Mouse (Mus musculus): Measurements from ENCODE around the gene Cdh15. TPM values are rescaled to one million over a fixed set of nuclear protein-coding genes. Genes with fewer than 3 reads are reported as not detected.

Cdh15 gene
- polyA plus RNA-seq, 1 experiment from 2014 or later: 8.3 TPM

DNA sequence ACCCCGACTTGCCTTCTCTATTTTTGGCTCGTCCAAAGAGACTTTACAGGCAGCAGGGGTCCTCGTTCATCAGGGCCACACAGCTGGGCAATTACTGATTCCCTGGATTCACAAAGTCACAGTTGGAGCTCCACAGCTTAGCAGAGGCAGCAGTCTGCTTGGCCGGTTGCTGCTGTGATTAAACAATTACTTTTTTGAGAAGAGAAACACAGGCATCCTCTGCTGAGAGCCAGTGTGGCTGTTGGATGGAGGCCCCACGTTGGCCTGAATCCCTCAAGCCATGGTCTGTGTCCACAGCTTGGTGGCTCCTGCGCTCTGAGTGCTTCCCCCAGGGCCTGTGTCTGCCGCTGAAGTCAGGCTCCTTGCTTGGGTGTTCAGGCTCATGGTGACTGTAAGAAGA lies 33.2 kb upstream of the Cdh15 start:
- Histone ChIP-seq H3K9ac (ENCODE audit: low read length) (no peak overlapping the region), H3K4me2 (ENCODE audit: low read depth) (no peak overlapping the region), H3K9me3 (ENCODE audit: control insufficient read depth, low read length) (no peaks in the 10 kb centered on the region), H3K27ac (ENCODE audit: low read depth, low read length) (no peak overlapping the region), H3K36me3 (ENCODE audit: control insufficient read depth, insufficient read depth, low read length) (no peaks in the 10 kb centered on the region; the same call in 1 of the 2 replicates), H3K4me3 (ENCODE audit: low read depth, low read length) (no peak overlapping the region), H3K27me3 (ENCODE audit: control insufficient read depth, insufficient read depth, low read length) (no peaks in the 10 kb centered on the region), H3K4me1 (ENCODE audit: control insufficient read depth, insufficient read depth, low read length) (peaks cover 9% of the 10 kb centered on the region; the same call in 1 of the 2 replicates)
- ATAC-seq (ENCODE audit: insufficient read depth, low FRiP score, low TSS enrichment) (no peak), DNase-seq (ENCODE audit: low spot score) (no peak)
- 22% methylated on average over 7 of the region's 7 CpGs for WGBS

DNA sequence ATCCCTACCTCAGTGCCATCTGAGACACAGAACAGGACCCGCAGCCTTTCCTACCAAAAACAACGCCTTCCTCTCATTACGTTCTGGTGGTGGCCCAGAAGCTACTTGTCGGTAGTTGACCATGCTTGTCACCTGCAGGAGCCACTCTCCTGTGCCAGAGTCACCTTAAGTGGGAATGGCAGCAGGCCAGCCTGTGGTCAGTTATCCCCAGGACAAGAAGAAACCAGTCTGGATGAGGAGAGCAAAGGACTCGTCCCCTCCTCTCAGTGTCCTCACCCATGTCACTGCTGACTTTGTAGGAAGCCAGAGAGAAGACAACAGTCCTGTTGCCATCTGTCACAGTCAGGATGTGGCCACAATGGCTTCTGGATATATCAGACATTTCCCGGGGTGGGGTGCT lies 30.8 kb upstream of the Cdh15 start:
- Histone ChIP-seq H3K9ac (ENCODE audit: low read length) (no peak overlapping the region), H3K4me1 (ENCODE audit: control insufficient read depth, insufficient read depth, low read length) (peaks cover 6% of the 10 kb centered on the region; the same call in 1 of the 2 replicates), H3K4me3 (ENCODE audit: low read depth, low read length) (no peak overlapping the region), H3K36me3 (ENCODE audit: control insufficient read depth, insufficient read depth, low read length) (no peaks in the 10 kb centered on the region; the same call in 1 of the 2 replicates), H3K9me3 (ENCODE audit: control insufficient read depth, low read length) (no peaks in the 10 kb centered on the region), H3K27ac (ENCODE audit: low read depth, low read length) (no peak overlapping the region), H3K27me3 (ENCODE audit: control insufficient read depth, insufficient read depth, low read length) (no peaks in the 10 kb centered on the region), H3K4me2 (ENCODE audit: low read depth) (no peak overlapping the region)
- DNase-seq (ENCODE audit: low spot score) (no peak), ATAC-seq (ENCODE audit: insufficient read depth, low FRiP score, low TSS enrichment) (no peak)
- WGBS: 91% methylated on average over 6 of the region's 6 CpGs

DNA sequence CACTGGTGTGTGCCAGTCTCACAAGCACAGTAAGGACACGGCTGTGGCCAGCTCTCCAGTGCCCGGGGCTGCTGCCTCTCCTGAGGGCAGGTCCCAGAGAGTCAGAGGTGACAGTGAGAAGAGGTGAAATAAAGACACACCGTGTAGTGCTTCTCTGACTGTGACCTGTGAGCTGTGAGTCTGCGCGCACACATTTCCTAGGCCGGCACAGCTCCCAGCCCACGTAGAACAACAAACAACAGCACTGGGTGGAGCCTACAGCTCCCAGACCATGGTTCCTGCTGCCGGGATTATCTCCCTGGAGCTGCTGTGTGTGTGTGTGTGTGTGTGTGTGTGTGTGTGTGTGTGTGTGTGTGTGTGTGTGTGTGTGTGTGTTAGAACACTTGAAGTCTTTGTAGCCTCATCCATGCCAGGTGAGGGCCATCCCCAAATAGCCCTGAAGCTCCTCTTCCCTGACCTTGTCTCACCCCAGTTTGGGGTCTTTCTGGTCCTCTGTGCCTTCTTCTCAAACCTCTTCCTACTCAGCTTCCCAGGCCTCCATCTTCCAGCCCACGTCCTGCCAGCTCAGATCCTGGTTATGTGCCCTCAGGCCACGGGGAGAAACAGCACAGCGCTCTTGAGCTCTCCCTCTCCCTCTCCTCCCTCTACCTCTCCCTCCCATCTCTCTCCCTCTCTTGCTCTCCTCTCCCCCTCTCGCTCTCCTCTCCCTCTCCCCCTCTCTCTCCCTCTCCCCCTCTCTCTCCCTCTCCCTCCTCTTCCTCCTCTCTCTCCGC lies 29.9 kb upstream of the Cdh15 start:
- no peak for DNase-seq (ENCODE audit: low spot score)

GRCm38 (mm10) chr8:122819776-122820175 lies 28.0 kb upstream of the Cdh15 start:
- no peak overlapping the region for H3K27ac ChIP-seq (ENCODE audit: low read depth, low read length)
- 53% methylated on average over 11 of the region's 11 CpGs for WGBS

More for the DNA sequence above, 29.9 kb upstream of the Cdh15 start:
- ATAC-seq (ENCODE audit: insufficient read depth, low FRiP score, low TSS enrichment): no peak
- Histone ChIP-seq H3K4me2 (ENCODE audit: low read depth) (no peak overlapping the region), H3K27ac (ENCODE audit: low read depth, low read length) (no peak overlapping the region), H3K9ac (ENCODE audit: low read length) (no peak overlapping the region), H3K27me3 (ENCODE audit: control insufficient read depth, insufficient read depth, low read length) (no peaks in the 10 kb centered on the region), H3K4me3 (ENCODE audit: low read depth, low read length) (no peak overlapping the region), H3K36me3 (ENCODE audit: control insufficient read depth, insufficient read depth, low read length) (no peaks in the 10 kb centered on the region; the same call in 1 of the 2 replicates), H3K9me3 (ENCODE audit: control insufficient read depth, low read length) (no peaks in the 10 kb centered on the region), H3K4me1 (ENCODE audit: control insufficient read depth, insufficient read depth, low read length) (peaks cover 2% of the 10 kb centered on the region; the same call in 1 of the 2 replicates)
- 53% methylated on average over 13 of the region's 13 CpGs for WGBS

GRCm38 (mm10) chr8:122824571-122824970 lies 23.2 kb upstream of the Cdh15 start:
- no peak overlapping the region for H3K9ac ChIP-seq (ENCODE audit: low read length)
- DNase-seq (ENCODE audit: low spot score) (no peak), ATAC-seq (ENCODE audit: insufficient read depth, low FRiP score, low TSS enrichment) (no peak)
- H3K4me3 ChIP-seq (ENCODE audit: low read depth, low read length): no peak overlapping the region
- no peak overlapping the region for H3K4me2 ChIP-seq (ENCODE audit: low read depth)
- WGBS: 37% methylated on average over 5 of the region's 5 CpGs
- H3K36me3 ChIP-seq (ENCODE audit: control insufficient read depth, insufficient read depth, low read length): no peaks in the 10 kb centered on the region
- H3K9me3 ChIP-seq (ENCODE audit: control insufficient read depth, low read length): no peaks in the 10 kb centered on the region
- no peak overlapping the region for H3K27ac ChIP-seq (ENCODE audit: low read depth, low read length)
- peaks cover 4% of the 10 kb centered on the region; the same call in 1 of the 2 replicates for H3K4me1 ChIP-seq (ENCODE audit: control insufficient read depth, insufficient read depth, low read length)
- no peaks in the 10 kb centered on the region for H3K27me3 ChIP-seq (ENCODE audit: control insufficient read depth, insufficient read depth, low read length)

More at GRCm38 (mm10) chr8:122819776-122820175, 28.0 kb upstream of the Cdh15 start:
- Histone ChIP-seq H3K36me3 (ENCODE audit: control insufficient read depth, insufficient read depth, low read length) (no peaks in the 10 kb centered on the region), H3K9me3 (ENCODE audit: control insufficient read depth, low read length) (no peaks in the 10 kb centered on the region), H3K9ac (ENCODE audit: low read length) (no peak overlapping the region), H3K4me1 (ENCODE audit: control insufficient read depth, insufficient read depth, low read length) (peaks cover 2% of the 10 kb centered on the region; the same call in 1 of the 2 replicates), H3K27me3 (ENCODE audit: control insufficient read depth, insufficient read depth, low read length) (no peaks in the 10 kb centered on the region), H3K4me2 (ENCODE audit: low read depth) (no peak overlapping the region), H3K4me3 (ENCODE audit: low read depth, low read length) (no peak overlapping the region)
- DNase-seq (ENCODE audit: low spot score): no peak
- no peak for ATAC-seq (ENCODE audit: insufficient read depth, low FRiP score, low TSS enrichment)

DNA sequence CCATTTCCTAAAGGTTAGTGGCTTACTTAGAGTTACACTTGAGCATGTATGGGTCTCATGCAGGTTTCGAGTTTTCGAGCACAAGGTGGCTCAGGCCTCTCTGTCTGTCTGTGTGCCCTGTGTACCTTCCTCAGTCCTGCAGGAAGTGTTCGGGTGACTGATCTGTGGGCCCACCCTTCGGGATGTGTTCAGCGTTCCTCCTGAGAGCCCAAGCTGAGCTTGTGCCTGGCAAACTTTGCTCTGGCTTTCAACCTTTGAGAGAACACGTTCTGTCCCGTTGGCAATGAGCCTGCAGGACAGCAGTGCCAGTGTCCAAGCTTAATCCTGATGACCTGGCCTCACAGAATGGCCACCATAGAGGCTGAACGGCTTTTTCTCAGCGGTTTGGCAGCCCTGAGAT lies 22.8 kb upstream of the Cdh15 start:
- H3K4me1 ChIP-seq (ENCODE audit: control insufficient read depth, insufficient read depth, low read length): peaks cover 4% of the 10 kb centered on the region; the same call in 1 of the 2 replicates
- H3K9me3 ChIP-seq (ENCODE audit: control insufficient read depth, low read length): no peaks in the 10 kb centered on the region
- WGBS: 81% methylated on average over 9 of the region's 9 CpGs
- no peak overlapping the region for H3K27ac ChIP-seq (ENCODE audit: low read depth, low read length)
- H3K27me3 ChIP-seq (ENCODE audit: control insufficient read depth, insufficient read depth, low read length): no peaks in the 10 kb centered on the region
- ATAC-seq (ENCODE audit: insufficient read depth, low FRiP score, low TSS enrichment) (no peak), DNase-seq (ENCODE audit: low spot score) (no peak)
- H3K4me3 ChIP-seq (ENCODE audit: low read depth, low read length): no peak overlapping the region
- no peak overlapping the region for H3K4me2 ChIP-seq (ENCODE audit: low read depth)
- H3K36me3 ChIP-seq (ENCODE audit: control insufficient read depth, insufficient read depth, low read length): no peaks in the 10 kb centered on the region
- no peak overlapping the region for H3K9ac ChIP-seq (ENCODE audit: low read length)

DNA sequence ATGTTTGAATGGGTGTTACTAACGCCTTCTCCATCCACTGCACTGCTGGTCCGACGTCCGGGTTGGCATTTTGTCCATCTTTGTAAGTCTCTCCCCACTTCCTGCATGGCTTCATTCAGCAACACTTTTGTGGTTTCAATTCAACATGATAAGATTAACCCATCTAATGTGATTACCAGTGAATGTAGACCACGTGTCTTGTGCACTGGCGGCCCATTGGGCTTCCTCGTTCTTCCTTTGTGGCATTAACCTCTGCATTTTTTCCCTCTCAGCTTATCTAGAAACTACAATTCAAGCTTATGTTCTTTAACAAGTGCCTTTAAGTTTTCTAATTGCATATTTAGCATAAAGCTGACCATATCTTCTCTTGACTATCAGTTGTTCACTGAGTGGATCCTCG lies 22.4 kb upstream of the Cdh15 start:
- no peaks in the 10 kb centered on the region for H3K27me3 ChIP-seq (ENCODE audit: control insufficient read depth, insufficient read depth, low read length)
- no peak for DNase-seq (ENCODE audit: low spot score)
- no peak overlapping the region for H3K27ac ChIP-seq (ENCODE audit: low read depth, low read length)
- H3K4me3 ChIP-seq (ENCODE audit: low read depth, low read length): no peak overlapping the region
- WGBS: 86% methylated on average over 8 of the region's 8 CpGs
- ATAC-seq (ENCODE audit: insufficient read depth, low FRiP score, low TSS enrichment): no peak
- H3K4me1 ChIP-seq (ENCODE audit: control insufficient read depth, insufficient read depth, low read length): peaks cover 4% of the 10 kb centered on the region; the same call in 1 of the 2 replicates
- no peak overlapping the region for H3K4me2 ChIP-seq (ENCODE audit: low read depth)
- H3K9ac ChIP-seq (ENCODE audit: low read length): no peak overlapping the region
- H3K36me3 ChIP-seq (ENCODE audit: control insufficient read depth, insufficient read depth, low read length): no peaks in the 10 kb centered on the region
- no peaks in the 10 kb centered on the region for H3K9me3 ChIP-seq (ENCODE audit: control insufficient read depth, low read length)

DNA sequence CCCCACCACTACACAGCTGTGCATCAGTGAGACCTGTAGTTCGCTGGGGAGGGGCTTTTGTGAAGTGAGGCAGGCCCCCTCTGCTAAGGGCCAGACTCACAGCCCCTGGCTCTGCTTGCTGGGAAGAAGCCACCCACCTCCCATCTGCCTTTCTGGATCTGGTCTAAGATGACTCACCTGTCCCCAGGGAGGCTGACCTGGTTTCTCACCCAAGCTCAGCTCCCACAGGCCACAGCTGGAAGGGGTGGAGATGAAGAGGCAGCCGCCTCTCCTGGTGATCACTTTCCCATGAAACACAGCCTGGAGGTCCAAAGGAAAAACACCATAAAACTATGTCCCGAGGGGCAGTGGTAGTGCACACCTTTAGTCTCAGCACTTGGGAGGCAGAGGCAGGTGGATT lies 18.4 kb upstream of the Cdh15 start:
- Histone ChIP-seq H3K36me3 (ENCODE audit: control insufficient read depth, insufficient read depth, low read length) (no peaks in the 10 kb centered on the region), H3K4me3 (ENCODE audit: low read depth, low read length) (no peak overlapping the region)

More for the DNA sequence above, 18.4 kb upstream of the Cdh15 start:
- Histone ChIP-seq H3K4me2 (ENCODE audit: low read depth) (no peak overlapping the region), H3K27me3 (ENCODE audit: control insufficient read depth, insufficient read depth, low read length) (no peaks in the 10 kb centered on the region), H3K9ac (ENCODE audit: low read length) (no peak overlapping the region; the same call in 1 of the 2 replicates), H3K4me1 (ENCODE audit: control insufficient read depth, insufficient read depth, low read length) (peaks cover 4% of the 10 kb centered on the region; the same call in 1 of the 2 replicates), H3K9me3 (ENCODE audit: control insufficient read depth, low read length) (no peaks in the 10 kb centered on the region), H3K27ac (ENCODE audit: low read depth, low read length) (no peak overlapping the region)
- ATAC-seq (ENCODE audit: insufficient read depth, low FRiP score, low TSS enrichment) (no peak), DNase-seq (ENCODE audit: low spot score) (no peak)
- WGBS: 77% methylated on average over 3 of the region's 3 CpGs
